18 mouse cellular contexts compared by ENCODE assay signal in genomic region chr4:79265044-79265443, GRCm38 (mm10).
DNase-seq lines count a peak whose midpoint lies in the region; ATAC-seq and TF ChIP-seq lines count a peak whose summit lies in the region.
"Had no signal": no experiment of that assay in that cellular context is flagged by ENCODE, and none has a peak within 500 bp of the region (broad histone marks: within the 10 kb centered on the region; RNA-seq: fewer than 3 reads in every experiment).

No protein-coding gene starts in this region.

- no peak overlapping the region for H3K4me2 ChIP-seq in hindbrain, embryonic 15.5 days
- no peak overlapping the region for H3K4me2 ChIP-seq in hindbrain, embryonic 11.5 days (replicated peaks; ENCODE audit: low read depth, low read length)
- no peak overlapping the region for H3K4me2 ChIP-seq in intestine, embryonic 14.5 days (ENCODE audit: low read length)
- H3K4me2 ChIP-seq: embryonic facial prominence, embryonic 15.5 days; kidney, embryonic 15.5 days; midbrain, embryonic 12.5 days had no signal

- no peak overlapping the region for H3K9ac ChIP-seq in hindbrain, embryonic 15.5 days
- H3K9ac ChIP-seq in hindbrain, embryonic 11.5 days (ENCODE audit: low read depth, low read length) = no peak overlapping the region
- H3K9ac ChIP-seq in intestine, embryonic 14.5 days (ENCODE audit: low read length) = no peak overlapping the region
- H3K9ac ChIP-seq: embryonic facial prominence, embryonic 15.5 days; kidney, embryonic 15.5 days; midbrain, embryonic 12.5 days had no signal

- no peaks in the 10 kb centered on the region for H3K27me3 ChIP-seq in hindbrain, embryonic 15.5 days
- H3K27me3 ChIP-seq in hindbrain, embryonic 11.5 days (ENCODE audit: control insufficient read depth, insufficient read depth, low read length) = no peaks in the 10 kb centered on the region
- no peaks in the 10 kb centered on the region for H3K27me3 ChIP-seq in intestine, embryonic 14.5 days (replicated peaks; ENCODE audit: control insufficient read depth, insufficient read depth, low read length)
- H3K27me3 ChIP-seq: embryonic facial prominence, embryonic 15.5 days; kidney, embryonic 15.5 days; midbrain, embryonic 12.5 days had no signal

- no peak overlapping the region for H3K4me3 ChIP-seq in hindbrain, embryonic 15.5 days
- no peak overlapping the region for H3K4me3 ChIP-seq in hindbrain, embryonic 11.5 days (ENCODE audit: low read depth, low read length)
- no peak overlapping the region for H3K4me3 ChIP-seq in intestine, embryonic 14.5 days (ENCODE audit: low read depth, low read length)
- H3K4me3 ChIP-seq: embryonic facial prominence, embryonic 15.5 days; heart, adult 2 months; kidney, embryonic 15.5 days; midbrain, embryonic 12.5 days had no signal

- H3K4me1 ChIP-seq in hindbrain, embryonic 15.5 days (replicated peaks) = no peaks in the 10 kb centered on the region
- no peaks in the 10 kb centered on the region for H3K4me1 ChIP-seq in hindbrain, embryonic 11.5 days (replicated peaks; ENCODE audit: control insufficient read depth, insufficient read depth, low read length)
- no peaks in the 10 kb centered on the region for H3K4me1 ChIP-seq in intestine, embryonic 14.5 days (replicated peaks; ENCODE audit: control insufficient read depth, insufficient read depth, low read length)
- H3K4me1 ChIP-seq: embryonic facial prominence, embryonic 15.5 days; kidney, embryonic 15.5 days; midbrain, embryonic 12.5 days had no signal

- no peak overlapping the region for H3K27ac ChIP-seq in hindbrain, embryonic 15.5 days (replicated peaks)
- no peak overlapping the region for H3K27ac ChIP-seq in hindbrain, embryonic 11.5 days (ENCODE audit: low read depth, low read length)
- no peak overlapping the region for H3K27ac ChIP-seq in intestine, embryonic 14.5 days (ENCODE audit: low read depth)
- H3K27ac ChIP-seq: embryonic facial prominence, embryonic 15.5 days; heart, adult 2 months; kidney, embryonic 15.5 days; midbrain, embryonic 12.5 days had no signal

- ATAC-seq in hindbrain, embryonic 15.5 days (ENCODE audit: low FRiP score, low read depth) = peak; percentile 71
- ATAC-seq in hindbrain, embryonic 11.5 days (ENCODE audit: low FRiP score) = no peak
- ATAC-seq in intestine, embryonic 14.5 days (replicated peaks; ENCODE audit: low FRiP score, low TSS enrichment, low read depth) = peak; percentile 60; the same call in 1 of the 2 replicates

- H3K9me3 ChIP-seq in hindbrain, embryonic 15.5 days = no peaks in the 10 kb centered on the region
- H3K9me3 ChIP-seq in hindbrain, embryonic 11.5 days (ENCODE audit: control insufficient read depth, low read length) = no peaks in the 10 kb centered on the region
- no peaks in the 10 kb centered on the region for H3K9me3 ChIP-seq in intestine, embryonic 14.5 days (ENCODE audit: control insufficient read depth, low read length)
- H3K9me3 ChIP-seq: embryonic facial prominence, embryonic 15.5 days; kidney, embryonic 15.5 days; midbrain, embryonic 12.5 days had no signal

- no peaks in the 10 kb centered on the region for H3K36me3 ChIP-seq in hindbrain, embryonic 15.5 days
- H3K36me3 ChIP-seq in hindbrain, embryonic 11.5 days (ENCODE audit: control insufficient read depth, insufficient read depth, low read length) = no peaks in the 10 kb centered on the region
- H3K36me3 ChIP-seq in intestine, embryonic 14.5 days (ENCODE audit: control insufficient read depth, insufficient read depth, low read length) = no peaks in the 10 kb centered on the region
- H3K36me3 ChIP-seq: embryonic facial prominence, embryonic 15.5 days; kidney, embryonic 15.5 days; midbrain, embryonic 12.5 days had no signal

- no peak for TF ChIP-seq POLR2A in brain, embryonic 14.5 days (IDR thresholded peaks at IDR 0.05; ENCODE audit: borderline replicate concordance, extremely low read depth, insufficient read depth, insufficient read length, poor library complexity, severe bottlenecking)

- no peak for DNase-seq in hindbrain, embryonic 11.5 days (ENCODE audit: low spot score)
- peak; percentile 64 for DNase-seq in Muller cell, postnatal 12 days (ENCODE audit: inconsistent ontology term)
- DNase-seq in brain, embryonic 14.5 days (ENCODE audit: low read depth) = peak; percentile 79
- DNase-seq in intestine, embryonic 14.5 days (ENCODE audit: low spot score) = no peak
- DNase-seq in frontal cortex, postnatal 10 days (ENCODE audit: low spot score in 2 of 2) = no peak
- no peak for DNase-seq in adrenal gland, adult 2 months
- DNase-seq: cerebellum, adult 2 months; gastrocnemius, postnatal 14 days; heart, adult 2 months; layer of hippocampus, postnatal 36 days; lung, adult 18-20 months; lung, postnatal 36 days; spleen, adult 18-20 months; thymus, postnatal 25 days had no signal

- WGBS in hindbrain, embryonic 15.5 days = 71% methylated on average over 1 of the region's 1 CpGs
- WGBS in hindbrain, embryonic 11.5 days = 78% methylated on average over 1 of the region's 1 CpGs
- 42% methylated on average over 1 of the region's 1 CpGs for WGBS in intestine, embryonic 14.5 days

- TF ChIP-seq CTCF in brain, embryonic 14.5 days (IDR thresholded peaks at IDR 0.05; ENCODE audit: borderline replicate concordance, extremely low read depth, insufficient read depth, insufficient read length) = no peak

Comparison
In these comparisons a context has a peak if more than half of its experiments do, and no peak if none do; other contexts are left out.
1. DNase-seq: peak in Muller cell, postnatal 12 days (single experiment) and brain, embryonic 14.5 days (single experiment); none in hindbrain, embryonic 11.5 days (single experiment), intestine, embryonic 14.5 days (single experiment), frontal cortex, postnatal 10 days (0 of 2) and adrenal gland, adult 2 months (single experiment).